Mouse (Mus musculus): ENCODE results near the gene Metrnl.
A peak's percentile ranks its signal among the peaks of the same experiment; 100 is the strongest.
"Not testable (repeated sequence)": the region's sequence is repeated elsewhere in the genome, so short reads cannot be mapped to it uniquely, and the experiment has no call there.

Metrnl gene

GRCm38 (mm10) chr11:121701244-121701643 lies at the start of gene Metrnl:
Gene Metrnl (plus strand): TSS chr11:121701544.
- no peak for DNase-seq

DNA sequence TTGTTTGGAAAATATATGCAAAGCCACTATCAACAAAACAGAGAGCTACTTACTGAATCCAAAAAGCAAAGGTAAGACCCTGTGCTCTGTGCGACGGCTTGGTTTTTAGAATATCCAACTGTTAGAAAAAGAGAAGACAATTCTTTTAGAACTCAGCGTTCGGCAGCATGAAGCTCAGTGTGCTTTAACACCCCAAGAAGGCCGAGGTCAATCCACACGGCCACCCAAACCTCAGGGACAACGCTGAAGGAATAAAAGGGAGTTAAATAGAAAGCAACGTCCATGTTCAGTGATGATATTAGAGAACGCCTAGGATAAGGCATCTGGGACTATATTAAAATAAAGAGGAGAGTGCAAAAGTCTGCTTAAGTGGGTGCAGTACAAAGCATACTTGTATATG lies 49.8 kb upstream of the Metrnl start:
- DNase-seq, result no peak

DNA sequence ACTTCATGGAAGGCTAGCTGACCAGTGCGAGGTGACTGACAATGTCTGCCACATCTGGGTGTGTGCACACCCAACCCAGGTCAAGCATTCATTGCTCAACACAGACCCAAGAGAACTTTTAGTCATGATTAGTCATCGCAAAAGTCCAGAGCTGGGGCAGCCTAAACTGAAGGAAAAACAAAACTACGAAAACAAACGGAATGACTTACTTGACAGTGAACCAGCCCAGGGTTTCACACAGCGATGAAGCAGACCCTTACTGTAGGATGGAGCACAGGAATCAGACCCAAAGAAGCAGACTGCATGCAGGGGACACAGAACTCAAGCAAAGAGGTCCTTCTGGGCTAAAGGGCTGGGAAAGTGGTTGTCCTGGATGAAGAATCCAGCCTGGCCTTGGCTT lies 49.4 kb upstream of the Metrnl start:
- DNase-seq, result no peak

- peak; percentile 69 for DNase-seq
These were observed 48.6 kb upstream of the Metrnl start for GRCm38 (mm10) chr11:121652547-121653305.

DNA sequence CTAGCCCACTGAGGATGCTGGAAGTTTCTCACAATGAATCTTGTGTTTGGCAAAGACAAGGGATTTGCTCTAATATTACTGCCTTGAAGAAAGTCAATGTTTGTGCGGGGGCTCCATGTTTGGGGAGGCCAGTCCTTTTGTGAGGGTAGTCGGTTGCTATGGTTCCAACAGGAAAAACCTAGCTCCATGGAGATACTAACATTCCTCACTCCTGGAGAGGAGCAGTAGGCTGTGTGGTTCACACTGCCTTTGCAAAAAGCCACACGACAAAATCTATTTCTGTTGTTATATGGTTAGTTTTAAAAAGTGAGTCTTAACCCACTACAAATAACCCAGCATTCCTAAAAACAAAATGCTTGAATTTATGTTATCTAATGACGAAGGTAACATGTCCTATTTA lies 47.7 kb upstream of the Metrnl start:
- DNase-seq, result no peak

GRCm38 (mm10) chr11:121654406-121654945 lies 46.9 kb upstream of the Metrnl start:
- DNase-seq, result no peak

DNA sequence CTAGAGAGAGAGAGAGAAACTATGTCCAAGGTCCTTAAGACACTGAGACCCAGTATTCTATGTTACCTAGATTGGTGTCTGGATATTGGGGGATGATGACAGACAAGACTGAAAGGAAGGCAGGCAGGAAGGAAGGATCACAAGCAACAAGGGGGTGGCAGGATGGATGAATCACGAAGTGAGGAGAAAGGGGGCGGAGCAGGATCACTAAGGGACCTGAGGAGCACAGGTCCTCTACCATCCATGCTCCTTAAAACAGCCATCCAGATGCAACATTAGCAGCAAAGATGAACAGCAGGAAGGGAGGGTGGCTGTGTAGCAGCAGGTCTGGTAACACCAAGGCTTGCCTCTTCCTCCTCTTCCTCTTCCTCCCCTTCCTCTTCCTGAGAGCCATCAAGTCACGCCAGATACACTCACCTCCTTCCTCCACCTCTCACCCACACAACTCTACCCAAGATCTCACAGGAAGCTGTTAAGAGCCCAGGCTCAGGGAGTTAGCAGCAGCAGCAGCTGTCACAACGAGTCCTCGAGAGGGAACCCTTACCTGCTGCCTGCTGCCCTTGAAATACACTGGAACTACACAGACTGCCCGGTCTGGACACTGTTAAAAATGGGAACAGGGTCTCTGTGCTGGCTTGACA lies 46.1 kb upstream of the Metrnl start:
- no peak for DNase-seq

GRCm38 (mm10) chr11:121655807-121656511 lies 45.4 kb upstream of the Metrnl start:
- DNase-seq, result no peak

- DNase-seq, result no peak
These were observed 43.2 kb upstream of the Metrnl start for GRCm38 (mm10) chr11:121658151-121658550.

- DNase-seq, result not testable (repeated sequence)
These were observed 40.7 kb upstream of the Metrnl start for GRCm38 (mm10) chr11:121660604-121661003.

DNA sequence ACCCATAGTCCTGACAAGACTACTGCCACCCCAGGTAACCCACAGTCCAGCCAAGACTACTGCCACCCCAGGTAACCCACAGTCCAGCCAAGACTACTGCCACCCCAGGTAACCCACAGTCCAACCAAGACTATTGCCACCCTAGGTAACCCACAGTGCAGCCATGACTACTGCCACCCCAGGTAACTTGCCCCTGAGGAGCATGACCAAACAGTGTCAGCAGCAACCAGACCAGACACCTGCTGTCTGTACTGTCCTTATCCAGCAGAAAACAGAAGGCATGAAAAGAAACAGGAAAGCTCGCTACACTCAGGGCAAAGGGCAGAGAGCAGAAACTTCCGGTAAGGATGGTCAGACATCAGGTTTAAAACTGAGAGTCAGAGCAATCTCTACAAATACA lies 40.2 kb upstream of the Metrnl start:
- DNase-seq, result no peak

DNA sequence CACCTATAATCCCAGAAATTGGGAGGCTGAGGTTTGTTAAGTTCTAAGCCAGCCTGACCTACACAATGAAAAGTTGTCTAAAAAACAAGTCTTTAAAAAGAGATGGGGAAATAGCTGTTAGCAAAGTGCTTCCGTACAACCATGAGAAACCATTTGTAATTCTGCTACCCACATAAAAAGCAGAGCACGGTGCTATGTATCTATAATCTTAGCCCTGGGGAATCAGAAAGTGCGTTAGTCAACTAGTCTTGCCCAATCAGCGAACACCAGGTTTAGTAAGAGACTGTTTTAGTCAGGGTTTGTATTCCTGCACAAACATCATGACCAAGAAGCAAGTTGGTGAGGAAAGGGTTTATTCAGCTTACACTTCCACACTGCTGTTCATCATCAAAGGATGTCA lies 33.8 kb upstream of the Metrnl start:
- no peak for DNase-seq

DNA sequence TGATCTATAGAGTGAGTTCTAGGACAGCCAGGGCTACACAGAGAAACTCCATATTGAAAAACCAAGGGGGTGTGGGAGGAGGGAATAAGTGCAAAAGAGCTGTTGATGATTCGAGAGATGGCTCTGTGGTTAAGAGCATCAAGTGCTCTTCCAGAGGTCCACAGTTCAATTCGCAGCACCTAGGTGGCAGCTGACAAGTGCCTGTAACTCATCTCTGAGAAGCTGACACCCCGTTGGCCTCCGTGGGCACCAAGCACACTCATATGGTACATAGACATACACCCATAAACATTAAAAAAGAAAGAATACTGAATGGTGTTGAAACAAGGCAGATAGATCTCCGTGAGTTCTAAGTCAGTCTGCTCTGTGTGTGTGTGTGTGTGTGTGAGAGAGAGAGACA lies 32.6 kb upstream of the Metrnl start:
- no peak for DNase-seq

DNA sequence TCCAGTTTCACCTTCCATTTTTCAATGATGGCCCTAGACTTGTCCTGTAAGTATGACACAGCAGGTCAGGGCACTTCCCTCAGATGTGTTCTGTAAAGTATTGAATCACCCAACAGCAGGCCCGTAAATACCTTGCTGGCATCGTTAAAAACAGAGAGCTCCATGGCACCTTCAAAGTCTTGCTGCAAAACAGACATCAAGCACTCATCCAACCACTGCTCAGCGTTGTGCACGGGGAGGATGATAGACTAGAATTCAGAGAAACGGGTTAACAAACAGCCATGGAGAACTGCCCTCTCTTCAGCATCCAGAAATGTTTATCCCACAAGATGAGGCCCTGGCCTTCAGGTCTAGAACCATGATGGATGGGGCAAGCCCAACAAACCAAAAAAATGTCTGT lies 30.4 kb upstream of the Metrnl start:
- DNase-seq, result no peak

GRCm38 (mm10) chr11:121672312-121672989 lies 28.9 kb upstream of the Metrnl start:
- DNase-seq, result no peak

DNA sequence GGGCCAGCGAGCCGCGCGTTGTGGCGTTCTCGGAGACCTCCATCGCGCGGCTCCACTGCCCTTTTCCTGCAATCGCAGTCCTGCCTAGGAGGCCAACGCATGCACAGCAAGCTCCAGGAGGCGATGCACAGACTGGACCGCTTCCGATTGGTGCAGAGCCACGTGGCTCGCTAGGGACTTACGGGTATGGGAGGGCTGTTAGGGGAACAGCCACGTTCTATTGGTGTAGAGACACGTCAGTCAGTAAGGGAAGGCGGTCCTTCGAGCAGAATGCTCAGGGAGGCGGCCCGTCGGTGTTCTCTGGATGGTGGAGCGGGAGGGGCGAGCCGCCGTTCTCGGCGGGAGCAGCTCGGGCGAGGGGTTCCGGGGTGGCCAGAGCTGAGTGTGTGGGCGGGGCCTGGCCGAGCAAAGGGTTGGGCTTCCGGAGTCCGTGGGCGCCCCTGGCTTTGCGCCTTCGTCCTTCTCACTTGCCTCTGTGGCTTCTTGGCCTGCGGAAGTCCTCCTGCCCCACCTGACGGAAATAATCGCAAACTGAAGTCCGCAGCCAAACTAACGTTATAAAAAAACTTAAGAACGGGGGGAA lies 28.3 kb upstream of the Metrnl start, which contains the start of gene B3gntl1:
B3gntl1 (minus strand) TSS at position 164 of the 583 bp plus-strand sequence.
- peak; percentile 98 for DNase-seq

DNA sequence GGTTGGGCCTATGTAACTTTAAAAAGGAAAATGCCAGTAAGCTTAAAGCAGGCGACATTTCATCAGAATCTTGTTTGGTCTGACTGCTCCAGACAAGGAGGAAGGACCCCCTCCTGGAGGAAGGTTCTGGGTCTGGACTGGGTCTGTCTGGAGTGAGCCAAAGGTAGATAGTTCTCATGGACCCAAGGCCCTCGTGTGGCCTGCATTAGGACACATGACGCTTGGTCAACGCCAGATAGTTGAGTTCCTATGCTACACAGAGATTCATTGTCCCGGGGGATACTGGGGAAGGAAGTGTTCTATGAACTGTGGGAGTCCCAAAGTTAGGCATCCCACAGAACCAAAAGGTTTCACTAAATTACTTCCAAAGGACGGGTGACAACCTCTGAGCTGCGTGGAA lies 27.7 kb upstream of the Metrnl start:
- DNase-seq, result no peak

DNA sequence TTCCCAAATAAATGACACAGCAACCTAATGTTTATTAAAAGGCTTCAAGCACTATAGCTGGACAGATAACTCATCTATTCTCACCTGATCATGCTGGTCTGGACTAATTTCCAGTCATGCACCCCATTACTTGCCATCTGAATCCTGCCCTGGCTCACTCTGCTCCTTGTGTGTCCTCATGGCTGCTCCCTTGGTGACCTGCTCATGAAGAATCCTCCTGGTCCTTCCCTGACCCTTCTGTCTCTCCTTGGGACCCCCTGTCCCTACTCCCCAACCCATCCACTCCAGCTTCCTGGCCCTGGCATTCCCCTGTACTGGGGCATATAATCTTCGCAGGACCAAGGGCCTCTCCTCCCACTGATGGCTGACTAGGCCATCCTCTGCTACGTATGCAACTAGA lies 24.5 kb upstream of the Metrnl start:
- no peak for DNase-seq

GRCm38 (mm10) chr11:121679581-121679980 lies 21.8 kb upstream of the Metrnl start:
- no peak for DNase-seq

DNA sequence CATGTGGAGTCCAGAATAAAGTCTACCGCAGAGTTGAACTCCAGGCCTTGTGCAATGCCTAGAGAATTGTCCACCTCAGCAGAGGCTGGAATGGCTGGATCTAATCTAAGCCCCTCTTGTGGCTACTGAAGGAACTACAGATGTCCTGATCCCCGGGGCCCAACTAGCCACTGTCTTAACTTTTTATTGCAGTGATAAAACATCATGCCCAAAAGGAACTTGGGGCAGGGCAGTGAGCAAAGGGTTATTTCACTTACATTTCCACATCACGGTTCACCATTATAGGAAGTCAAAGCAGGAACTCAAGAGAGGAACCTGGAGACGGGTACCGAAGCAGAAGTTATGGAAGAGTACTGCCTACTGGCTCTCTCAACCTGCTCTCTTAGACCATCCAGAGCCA lies 20.6 kb upstream of the Metrnl start:
- no peak for DNase-seq

DNA sequence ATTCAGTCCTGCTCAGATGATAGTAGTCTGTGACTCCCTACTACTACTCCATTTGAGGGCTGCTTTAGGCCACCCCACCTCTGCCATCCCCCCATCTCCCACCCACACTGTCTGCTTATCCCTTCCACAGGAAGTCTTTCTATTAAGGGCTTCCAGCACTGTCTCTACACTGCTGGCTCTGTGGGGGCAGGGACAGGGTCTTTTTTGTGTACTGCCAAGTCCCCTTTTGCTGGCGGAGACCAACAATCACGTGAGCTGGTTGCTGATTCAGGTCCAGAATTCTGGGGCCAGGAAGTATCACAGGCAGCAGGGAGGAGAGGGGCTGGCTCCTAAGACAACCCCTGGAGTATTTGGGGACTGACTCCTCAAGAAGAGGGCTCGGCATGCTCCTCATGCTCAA lies 18.1 kb upstream of the Metrnl start:
- DNase-seq, result no peak

- DNase-seq, result no peak
These were observed 15.8 kb upstream of the Metrnl start for GRCm38 (mm10) chr11:121685491-121686001.
